Mouse (Mus musculus): ENCODE data around the gene AC161166.1. TPM values are rescaled to one million over a fixed set of nuclear protein-coding genes. Genes with fewer than 3 reads are reported as not detected.

The AC161166.1 gene
- total RNA-seq, 2 experiments from 2014 or later: not detected

DNA sequence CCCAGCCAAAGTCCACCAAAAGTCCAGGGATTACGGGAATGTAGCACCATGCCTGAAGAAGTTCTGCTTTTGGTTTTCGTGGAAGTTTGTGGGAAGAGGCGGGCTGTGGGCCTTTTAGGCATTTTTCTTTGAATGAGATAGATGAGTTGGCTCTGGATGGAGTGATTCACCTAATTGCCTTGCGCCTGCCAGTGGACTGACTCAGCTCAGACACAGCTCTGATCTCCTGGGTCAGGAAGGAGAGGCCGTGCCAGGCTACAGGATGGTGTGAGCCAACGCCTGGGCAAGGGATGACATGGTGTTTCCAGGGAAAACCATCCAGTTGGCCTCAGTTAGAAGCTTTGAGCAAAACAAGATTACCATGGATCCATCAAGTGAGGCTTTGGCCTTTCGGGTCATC lies 41.9 kb downstream of the AC161166.1 start:
- intact Hi-C loops (cut with DNase I): loop anchor here (5.0 to 10.0 kb wide), 2 partner anchors 37 to 194 kb away; partner anchors contain the start of gene Zfp428
- no peak for DNase-seq

DNA sequence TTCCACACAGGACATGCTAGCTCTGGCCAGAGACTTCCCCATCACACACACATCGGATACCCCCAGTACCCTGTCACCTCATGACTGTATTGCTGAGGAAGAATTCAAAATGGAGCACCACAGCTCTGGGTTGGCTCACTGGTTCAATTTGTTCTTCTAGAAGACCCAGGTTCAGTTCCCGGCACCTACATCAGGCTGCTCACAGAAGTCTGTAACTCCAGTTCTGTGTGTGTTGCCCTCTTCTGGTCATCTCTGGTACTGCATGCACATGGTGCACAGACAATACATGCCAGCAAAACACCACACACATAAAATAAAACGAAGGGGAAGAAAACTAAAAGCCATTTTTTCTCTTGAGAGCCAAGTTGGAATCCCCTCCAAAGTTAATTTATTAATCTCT lies 43.1 kb downstream of the AC161166.1 start:
- intact Hi-C loops (cut with DNase I): loop anchor here (2.0 kb wide), 1 partner anchor 26 kb away; no protein-coding TSS in a partner anchor
- no peak for DNase-seq

GRCm38 (mm10) chr7:24467886-24468285 lies 44.4 kb downstream of the AC161166.1 start:
- no peak for DNase-seq
- intact Hi-C loops (cut with DNase I): loop anchor here (2.0 kb wide), 1 partner anchor 25 kb away; no protein-coding TSS in a partner anchor

DNA sequence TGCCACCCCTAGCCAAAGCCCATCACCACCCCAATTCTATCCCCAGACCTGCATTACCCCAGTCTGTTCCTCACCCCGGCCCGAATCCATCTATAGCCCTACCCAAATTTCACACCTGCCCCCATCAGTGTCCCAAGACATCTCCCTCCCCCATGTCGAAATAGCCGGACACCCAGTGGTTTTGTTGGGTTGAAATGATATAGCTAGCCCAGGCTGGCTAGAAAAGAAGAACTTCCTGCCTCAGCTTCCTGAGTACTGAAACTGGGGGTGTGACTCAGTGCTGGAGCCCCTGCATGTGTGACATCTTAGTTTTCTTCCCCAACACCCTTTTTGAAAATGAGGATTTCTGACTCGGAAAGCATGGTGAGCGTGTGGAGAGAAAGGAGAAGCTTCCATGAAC lies 45.4 kb downstream of the AC161166.1 start:
- DNase-seq: no peak
- intact Hi-C loops (cut with DNase I): no loop called here

DNA sequence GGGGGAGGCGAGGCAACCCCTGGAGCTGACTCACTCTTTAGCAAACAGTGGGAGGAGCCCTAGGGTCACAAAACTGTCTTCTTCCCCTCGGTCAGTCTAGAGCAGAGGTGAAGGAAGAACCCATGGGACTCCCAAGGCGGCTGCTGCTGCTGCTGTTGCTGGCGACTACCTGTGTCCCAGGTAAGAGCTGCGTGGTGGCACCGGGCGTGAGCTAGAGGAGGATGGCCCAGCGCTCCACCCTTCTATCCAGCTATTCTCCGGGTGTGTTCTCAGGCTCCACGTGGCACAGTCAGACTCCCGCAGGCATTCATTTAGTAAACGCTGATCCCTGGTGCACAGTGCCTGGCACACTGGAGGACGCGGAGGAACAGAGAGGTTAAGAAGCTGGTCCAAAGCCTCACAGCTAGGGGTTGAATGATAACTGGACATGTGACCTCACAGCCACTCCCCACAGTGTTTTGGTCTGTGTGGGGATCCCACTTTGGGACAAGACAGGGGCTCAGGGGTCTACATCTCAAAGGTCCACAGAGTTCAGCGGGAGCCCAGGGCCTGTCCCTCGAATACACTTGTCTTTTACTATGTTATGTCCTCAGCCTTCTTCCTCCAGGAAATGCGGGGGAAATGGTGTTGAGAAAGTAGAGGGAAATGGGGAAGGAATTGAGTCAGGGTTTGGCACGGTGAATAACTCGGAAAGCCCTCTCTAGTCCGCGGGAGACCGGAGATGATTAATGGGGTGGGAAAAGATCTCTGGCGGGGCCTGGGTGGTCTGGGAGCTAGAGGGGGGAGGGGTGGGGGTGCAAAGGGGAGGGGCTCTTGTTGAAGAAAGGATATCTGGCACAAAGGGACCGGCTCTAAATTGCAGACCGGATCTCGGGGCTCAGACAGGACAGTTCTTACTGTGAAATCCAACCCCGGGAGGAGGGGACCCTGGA lies 49.6 kb downstream of the AC161166.1 start, which contains the start of gene Plaur:
Plaur (plus strand) TSS at position 97 of the 932 bp plus-strand sequence.
- peak; percentile 26 to 42 for DNase-seq
- intact Hi-C loops (cut with DNase I): no loop called here

DNA sequence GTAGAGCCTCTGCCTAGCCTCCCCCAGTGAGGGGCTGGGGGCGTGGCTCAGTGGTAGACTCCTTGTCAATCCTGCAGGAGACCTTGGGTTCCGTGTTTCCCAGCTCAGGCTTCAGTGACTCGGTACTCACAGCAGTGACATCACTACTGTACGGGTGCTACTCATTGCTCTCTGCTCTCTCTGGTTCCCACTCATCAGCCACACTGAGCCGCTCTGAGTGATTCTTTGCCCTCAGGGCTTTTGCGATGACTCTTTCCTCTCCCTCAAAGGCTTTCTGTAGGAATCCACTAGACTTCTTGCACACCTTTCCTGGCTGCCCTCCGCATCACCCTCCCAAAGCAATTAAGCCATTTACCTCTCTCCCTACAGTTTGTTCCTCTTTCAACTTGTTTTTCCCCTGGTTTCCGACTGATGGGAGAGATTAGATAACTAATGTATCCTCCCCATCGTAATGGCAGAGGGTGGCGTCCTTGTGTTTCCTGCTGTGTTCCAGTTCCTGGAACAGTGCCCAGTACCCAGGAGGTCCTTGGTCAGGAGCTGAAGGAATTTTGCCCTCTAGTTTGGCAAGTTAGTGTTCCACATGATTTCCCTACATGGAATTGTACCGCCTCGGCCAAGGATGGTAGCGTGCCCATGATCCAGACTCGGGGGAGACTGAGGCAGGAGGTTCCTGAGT lies 50.7 kb downstream of the AC161166.1 start:
- DNase-seq: no peak
- intact Hi-C loops (cut with DNase I): no loop called here

Other genes with a start within 250 kb of the AC161166.1 start
- gene Zfp93, start 242.0 kb downstream of the AC161166.1 start, total RNA-seq (2021): 1 to 10 TPM; 3.1 to 4.9 TPM
- 1 to 10 TPM; 3.3 to 4.0 TPM for gene Zfp61, start 211.2 kb downstream of the AC161166.1 start, total RNA-seq (2021)
- gene Zfp94, start 195.8 kb downstream of the AC161166.1 start, total RNA-seq (2021): 1 to 10 TPM; 1.7 to 2.1 TPM
- gene Tescl, start 178.5 kb downstream of the AC161166.1 start, total RNA-seq (2021): not detected
- not detected for gene Lypd5, start 163.3 kb downstream of the AC161166.1 start, total RNA-seq (2021)
- 1 to 10 TPM; 1.0 to 3.3 TPM for gene Kcnn4, start 142.2 kb downstream of the AC161166.1 start, total RNA-seq (2021)
- gene Smg9, start 112.8 kb downstream of the AC161166.1 start, total RNA-seq (2021): 10 to 100 TPM in 1 of 2 experiments, 1 to 10 TPM in 1; 9.4 to 10.2 TPM
- gene Irgc1, start 60.2 kb downstream of the AC161166.1 start, total RNA-seq (2021): not detected
- 1 to 10 TPM; 3.5 to 4.0 TPM for gene Plaur, start 50.0 kb downstream of the AC161166.1 start, total RNA-seq (2021)
- 10 to 100 TPM; 14.3 to 14.7 TPM for gene Cadm4, start 30.4 kb downstream of the AC161166.1 start, total RNA-seq (2021)
- gene Zfp428, start 5.4 kb downstream of the AC161166.1 start, total RNA-seq (2021): 10 to 100 TPM; 13.8 to 14.7 TPM
- gene Irgq, start 18.2 kb upstream of the AC161166.1 start, total RNA-seq (2021): 10 to 100 TPM; 18.2 to 19.5 TPM
- not detected for gene Pinlyp, start 33.7 kb upstream of the AC161166.1 start, total RNA-seq (2021)
- 10 to 100 TPM; 23.8 to 26.3 TPM for gene Xrcc1, start 33.8 kb upstream of the AC161166.1 start, total RNA-seq (2021)
- gene Ethe1, start 75.1 kb upstream of the AC161166.1 start, total RNA-seq (2021): 10 to 100 TPM; 29.8 to 30.1 TPM
- gene Zfp575, start 75.2 kb upstream of the AC161166.1 start, total RNA-seq (2021): under 1 TPM; 0.12 TPM
- gene Phldb3, start 98.3 kb upstream of the AC161166.1 start, total RNA-seq (2021): under 1 TPM; 0.51 to 0.55 TPM
- not detected for gene Lypd3, start 124.1 kb upstream of the AC161166.1 start, total RNA-seq (2021)
- not detected for gene Tex101, start 164.2 kb upstream of the AC161166.1 start, total RNA-seq (2021)
- gene BC049730, start 196.8 kb upstream of the AC161166.1 start, total RNA-seq (2021): not detected
- not detected for gene Gm4763, start 214.5 kb upstream of the AC161166.1 start, total RNA-seq (2021)
- gene Cd177, start 247.9 kb upstream of the AC161166.1 start, total RNA-seq (2021): under 1 TPM in 1 of 2 experiments, not detected in 1; 0.17 TPM

All from heart, postnatal 14 days (tissue).